Mouse (Mus musculus) 3T3-L1 (cell line): Measurements from ENCODE around the gene Pls1.

Source experiments
- DNase-seq: peaks from one replicate; pipeline ENCODE4 v3.0.0-alpha.2; 2015; ENCODE audit warnings: low read depth, low spot score

The Pls1 gene

GRCm38 (mm10) chr9:95844825-95845460 lies at the start of gene Pls1:
Gene Pls1, minus strand, starts transcription at chr9:95845311.
- DNase-seq = peak; percentile 16

GRCm38 (mm10) chr9:95882751-95883150 lies 37.6 kb upstream of the Pls1 start:
- DNase-seq = no peak

- DNase-seq = no peak
These were observed 33.1 kb upstream of the Pls1 start for GRCm38 (mm10) chr9:95878246-95878645.

- peak; percentile 73 for DNase-seq
These were observed 13.0 kb upstream of the Pls1 start for GRCm38 (mm10) chr9:95858027-95858570.

GRCm38 (mm10) chr9:95857414-95858026 lies 12.4 kb upstream of the Pls1 start, which contains the start of gene Atr:
Gene Atr, plus strand, starts transcription at chr9:95857597.
- peak; percentile 89 for DNase-seq

- DNase-seq = no peak
These were observed 10.9 kb upstream of the Pls1 start for GRCm38 (mm10) chr9:95856004-95856403.

GRCm38 (mm10) chr9:95854891-95855290 lies 9.8 kb upstream of the Pls1 start:
- DNase-seq = no peak

GRCm38 (mm10) chr9:95852896-95853295 lies 7.8 kb upstream of the Pls1 start:
- DNase-seq = peak; percentile 92

- no peak for DNase-seq
These were observed 6.6 kb upstream of the Pls1 start for GRCm38 (mm10) chr9:95851671-95852070.

- no peak for DNase-seq
These were observed 600 bp upstream of the Pls1 start for GRCm38 (mm10) chr9:95845711-95846110.

GRCm38 (mm10) chr9:95839424-95839823 lies 5.7 kb downstream of the Pls1 start:
- DNase-seq = no peak

- DNase-seq = no peak
These were observed 9.4 kb downstream of the Pls1 start for GRCm38 (mm10) chr9:95835741-95836140.

- no peak for DNase-seq
These were observed 10.3 kb downstream of the Pls1 start for GRCm38 (mm10) chr9:95834799-95835198.

- DNase-seq = peak; percentile 42
These were observed 12.4 kb downstream of the Pls1 start for GRCm38 (mm10) chr9:95832758-95833157.

- DNase-seq = no peak
These were observed 17.5 kb downstream of the Pls1 start for GRCm38 (mm10) chr9:95827565-95827964.

GRCm38 (mm10) chr9:95822531-95822930 lies 22.6 kb downstream of the Pls1 start:
- no peak for DNase-seq

GRCm38 (mm10) chr9:95815706-95816105 lies 29.4 kb downstream of the Pls1 start:
- DNase-seq = no peak

- DNase-seq = no peak
These were observed 30.0 kb downstream of the Pls1 start for GRCm38 (mm10) chr9:95815015-95815673.

- DNase-seq = peak; percentile 79
These were observed 31.2 kb downstream of the Pls1 start for GRCm38 (mm10) chr9:95813721-95814531.

- DNase-seq = no peak
These were observed 33.3 kb downstream of the Pls1 start for GRCm38 (mm10) chr9:95811817-95812216.

GRCm38 (mm10) chr9:95809596-95809995 lies 35.5 kb downstream of the Pls1 start:
- DNase-seq = peak; percentile 29

GRCm38 (mm10) chr9:95805449-95805848 lies 39.7 kb downstream of the Pls1 start:
- no peak for DNase-seq
